Mouse (Mus musculus) liver, embryonic 11.5 days (tissue): ENCODE data around the gene Sorcs1. TPM values are rescaled to one million over a fixed set of nuclear protein-coding genes. Genes with fewer than 3 reads are reported as not detected.

Source experiments
- ATAC-seq: fragments of 200-750 bp; cut with Nextera tagmentation; replicated peaks from 2 replicates; pipeline ENCODE4 v1.8.0; 2017; ENCODE audit warnings: moderate number of reproducible peaks, mild to moderate bottlenecking, moderate TSS enrichment, moderate library complexity; ENCODE audit not compliant: low FRiP score
- DNase-seq: peaks from one replicate; pipeline ENCODE4 v3.0.0-alpha.2; 2017; ENCODE audit warnings: low spot score
- H3K27ac ChIP-seq: fragments of 300-500 bp; sonication (generic); 2 replicates; pipeline ENCODE4 v1.5.1; 2014; ENCODE audit warnings: mild to moderate bottlenecking, low read depth, low read length, control low read depth
- H3K27me3 ChIP-seq: fragments of 300-500 bp; sonication (generic); replicated peaks from 2 replicates; pipeline ENCODE4 v1.6.1; 2014; ENCODE audit warnings: low read length, mixed read lengths; ENCODE audit not compliant: control insufficient read depth, insufficient read depth
- H3K36me3 ChIP-seq: fragments of 300-500 bp; sonication (generic); 2 replicates; pipeline ENCODE4 v1.6.1; 2014; ENCODE audit warnings: mild to moderate bottlenecking, low read length, moderate library complexity, mixed read lengths; ENCODE audit not compliant: control insufficient read depth, insufficient read depth
- H3K4me1 ChIP-seq: fragments of 300-500 bp; sonication (generic); replicated peaks from 2 replicates; pipeline ENCODE4 v1.6.1; 2014; ENCODE audit warnings: low read length, mixed read lengths; ENCODE audit not compliant: control insufficient read depth, insufficient read depth
- H3K4me2 ChIP-seq: fragments of 300-500 bp; sonication (generic); 2 replicates; pipeline ENCODE4 v1.6.1; 2014; ENCODE audit warnings: mild to moderate bottlenecking, control low read depth, moderate library complexity
- H3K4me3 ChIP-seq: fragments of 300-500 bp; sonication (generic); 2 replicates; pipeline ENCODE4 v1.5.1; 2014; ENCODE audit warnings: low read depth, low read length, control low read depth
- H3K9ac ChIP-seq: fragments of 300-500 bp; sonication (generic); 2 replicates; pipeline ENCODE4 v1.6.1; 2014; ENCODE audit warnings: low read depth, low read length, control low read depth
- H3K9me3 ChIP-seq: fragments of 300-500 bp; sonication (generic); 2 replicates; pipeline ENCODE4 v1.6.1; 2016; ENCODE audit warnings: low read length, inconsistent platforms, mixed read lengths; ENCODE audit not compliant: control insufficient read depth
- WGBS: fragments of 180-500 bp; shearing (Covaris S2); extraction: QIAGEN DNeasy Blood & Tissue Kit; methylation state at CpG from one replicate; pipeline ENCODE4 v1.1.7; 2014; 5-methylcytosine and 5-hydroxymethylcytosine counted together
- polyA plus RNA-seq: library from polyadenylated mRNA; unstranded; fragments of >200 nt; fragmentation: Nextera tagmentation; extraction: Ambion mirVana; gene quantifications from 2 replicates; pipeline ENCODE4 v1.2.1, GENCODE M21; 2014

The Sorcs1 gene
- polyA plus RNA-seq, 1 experiment from 2014 or later: 0.52 TPM

DNA sequence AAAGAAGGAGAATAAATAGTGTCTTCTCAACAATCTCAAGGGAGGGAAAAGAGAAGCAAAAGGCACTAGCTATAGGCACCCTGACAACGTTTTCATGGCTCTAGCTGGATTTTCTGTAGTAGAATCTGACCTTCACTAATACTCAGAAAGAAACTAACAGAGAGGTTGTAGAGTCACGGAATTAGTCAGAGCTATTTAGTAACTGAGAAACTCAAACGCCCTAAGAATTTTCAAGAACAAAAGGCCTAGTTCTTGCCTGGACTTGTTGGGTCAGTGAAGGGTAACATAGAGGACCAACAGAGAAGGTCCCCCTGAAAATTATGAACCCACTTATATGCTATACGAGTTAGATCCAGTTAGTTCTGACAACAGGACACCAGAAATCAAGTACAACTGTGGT, 81.1 kb downstream of the Sorcs1 start:
- H3K9me3 ChIP-seq: no peaks in the 10 kb centered on the region
- ATAC-seq (no peak), DNase-seq (no peak)
- H3K4me1 ChIP-seq: no peaks in the 10 kb centered on the region
- WGBS: 75% methylated on average over 4 of the region's 4 CpGs
- no peaks in the 10 kb centered on the region for H3K27me3 ChIP-seq
- no peak overlapping the region for H3K4me2 ChIP-seq
- no peak overlapping the region for H3K4me3 ChIP-seq
- H3K9ac ChIP-seq: no peak overlapping the region
- no peaks in the 10 kb centered on the region for H3K36me3 ChIP-seq
- no peak overlapping the region for H3K27ac ChIP-seq

DNA sequence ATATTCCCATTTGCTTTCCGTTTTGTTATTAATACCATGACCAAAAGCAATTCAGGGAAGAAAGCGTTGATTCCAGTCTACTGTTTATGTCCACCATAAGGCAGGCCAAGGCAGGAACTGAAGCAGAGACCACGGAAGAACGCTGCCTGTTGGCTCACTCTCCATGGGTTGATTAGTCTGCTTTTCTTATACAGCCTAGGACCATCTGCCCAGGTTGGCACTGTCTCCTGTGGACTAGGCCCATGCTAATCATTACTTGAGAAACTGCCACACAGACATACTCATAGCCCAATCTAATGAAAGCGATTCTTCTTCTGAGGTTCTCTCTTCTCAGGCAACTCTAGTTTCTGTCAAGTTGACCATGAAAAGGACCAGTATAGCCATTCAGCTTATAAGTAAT, 92.3 kb downstream of the Sorcs1 start:
- H3K4me3 ChIP-seq: no peak overlapping the region
- H3K9me3 ChIP-seq: no peaks in the 10 kb centered on the region
- 84% methylated on average over 5 of the region's 5 CpGs for WGBS
- H3K36me3 ChIP-seq: no peaks in the 10 kb centered on the region
- DNase-seq (no peak), ATAC-seq (no peak)
- no peak overlapping the region for H3K27ac ChIP-seq
- H3K9ac ChIP-seq: no peak overlapping the region
- H3K4me2 ChIP-seq: no peak overlapping the region
- no peaks in the 10 kb centered on the region for H3K27me3 ChIP-seq
- H3K4me1 ChIP-seq: no peaks in the 10 kb centered on the region

DNA sequence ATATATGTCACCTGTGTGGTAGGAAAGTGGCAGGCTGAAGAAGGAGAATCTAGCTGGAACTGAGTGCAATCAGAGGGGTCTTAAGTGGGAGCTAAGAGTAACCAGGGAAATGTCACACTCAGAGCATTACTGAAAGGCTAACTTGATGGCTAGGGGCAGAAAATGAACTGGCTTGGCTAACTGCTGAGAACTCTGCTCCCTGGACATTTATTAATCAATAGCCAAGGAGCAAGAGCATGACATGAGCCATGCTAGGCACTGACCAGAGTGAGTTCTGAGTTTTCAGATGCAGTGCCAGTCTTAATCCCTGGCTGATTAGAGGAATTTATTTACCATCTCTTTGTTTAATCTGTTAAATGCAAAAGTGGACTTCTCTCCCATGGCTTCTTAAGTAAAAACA, 95.5 kb downstream of the Sorcs1 start:
- H3K4me2 ChIP-seq: no peak overlapping the region
- H3K9me3 ChIP-seq: no peaks in the 10 kb centered on the region
- no peaks in the 10 kb centered on the region for H3K27me3 ChIP-seq
- H3K4me3 ChIP-seq: no peak overlapping the region
- no peak for ATAC-seq
- no peaks in the 10 kb centered on the region for H3K4me1 ChIP-seq
- no peaks in the 10 kb centered on the region for H3K36me3 ChIP-seq
- no peak for DNase-seq
- no peak overlapping the region for H3K27ac ChIP-seq
- H3K9ac ChIP-seq: no peak overlapping the region

DNA sequence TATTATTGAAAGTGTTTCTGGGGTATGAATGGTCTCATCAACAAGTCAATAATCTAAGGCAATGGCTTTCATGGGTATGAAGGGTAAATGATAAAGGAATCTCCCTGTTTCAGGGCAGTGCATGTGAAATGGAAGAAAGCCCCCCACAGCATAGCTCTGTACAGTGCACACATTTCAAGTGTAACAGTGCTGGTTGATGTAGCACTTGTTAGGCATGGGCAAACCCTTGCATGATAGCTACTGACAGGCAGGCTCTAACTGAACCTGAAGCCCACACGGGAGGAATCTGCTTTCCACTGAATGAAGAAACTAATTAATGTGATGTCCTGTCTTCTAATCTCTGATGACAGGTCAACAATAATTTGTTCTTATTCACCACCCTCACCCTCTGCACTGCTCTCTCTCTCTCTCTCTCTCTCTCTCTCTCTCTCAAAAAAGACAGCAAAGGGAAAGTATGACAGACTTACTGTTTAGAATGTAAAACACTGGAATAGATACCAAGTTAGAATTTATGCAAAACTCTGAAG, 108.7 kb downstream of the Sorcs1 start:
- DNase-seq (no peak), ATAC-seq (no peak)
- H3K27me3 ChIP-seq: no peaks in the 10 kb centered on the region
- H3K4me3 ChIP-seq: no peak overlapping the region
- no peak overlapping the region for H3K27ac ChIP-seq
- no peak overlapping the region for H3K9ac ChIP-seq
- H3K9me3 ChIP-seq: no peaks in the 10 kb centered on the region
- H3K4me1 ChIP-seq: no peaks in the 10 kb centered on the region
- no peaks in the 10 kb centered on the region for H3K36me3 ChIP-seq
- WGBS: 69% methylated on average over 1 of the region's 1 CpGs
- no peak overlapping the region for H3K4me2 ChIP-seq

DNA sequence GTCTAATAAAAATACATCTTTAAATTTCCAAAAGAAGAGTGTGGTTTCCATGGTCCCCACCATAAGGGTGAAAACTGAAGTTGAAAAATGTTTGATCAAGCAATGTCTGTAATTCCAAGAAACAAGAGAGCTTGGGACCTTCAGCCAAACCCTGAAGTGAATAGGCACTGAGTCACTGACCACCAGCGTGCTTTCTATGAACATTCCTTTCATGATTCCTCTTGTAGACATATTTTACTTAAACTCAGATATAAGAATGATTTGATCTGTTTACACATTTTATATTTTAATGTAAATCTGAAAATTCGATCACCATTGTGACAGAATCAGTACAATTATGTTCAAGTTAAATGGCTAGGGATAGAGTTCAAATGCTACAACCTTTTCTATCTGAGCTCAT, 112.1 kb downstream of the Sorcs1 start:
- H3K4me1 ChIP-seq: no peaks in the 10 kb centered on the region
- H3K4me3 ChIP-seq: no peak overlapping the region
- DNase-seq (no peak), ATAC-seq (no peak)
- no peak overlapping the region for H3K4me2 ChIP-seq
- H3K36me3 ChIP-seq: no peaks in the 10 kb centered on the region
- WGBS: 84% methylated on average over 2 of the region's 2 CpGs
- H3K9ac ChIP-seq: no peak overlapping the region
- no peaks in the 10 kb centered on the region for H3K9me3 ChIP-seq
- no peak overlapping the region for H3K27ac ChIP-seq
- H3K27me3 ChIP-seq: no peaks in the 10 kb centered on the region

DNA sequence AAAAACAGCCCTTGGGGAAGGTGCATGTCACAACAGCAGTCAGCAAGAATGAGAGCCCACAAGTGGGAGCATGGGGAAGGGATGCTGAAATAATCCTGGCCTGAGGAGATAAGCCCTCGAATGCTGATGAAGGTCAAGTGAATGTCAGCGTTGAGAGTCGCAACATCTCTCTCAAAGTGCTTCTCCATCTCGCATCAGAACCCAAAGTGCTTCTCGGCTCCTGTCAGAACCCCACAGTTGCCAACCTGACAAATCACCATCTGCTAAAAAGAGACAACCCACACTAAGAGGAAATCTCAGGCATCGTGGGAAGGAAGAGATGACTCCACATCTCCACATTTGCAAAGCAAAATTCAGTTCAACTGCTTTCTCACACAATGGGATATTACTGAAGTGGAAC, 119.7 kb downstream of the Sorcs1 start:
- Histone ChIP-seq H3K4me1 (no peaks in the 10 kb centered on the region), H3K4me3 (no peak overlapping the region), H3K36me3 (no peaks in the 10 kb centered on the region), H3K27me3 (no peaks in the 10 kb centered on the region), H3K4me2 (no peak overlapping the region), H3K9ac (no peak overlapping the region), H3K27ac (no peak overlapping the region), H3K9me3 (no peaks in the 10 kb centered on the region)
- 49% methylated on average over 6 of the region's 6 CpGs for WGBS
- ATAC-seq (no peak), DNase-seq (no peak)

DNA sequence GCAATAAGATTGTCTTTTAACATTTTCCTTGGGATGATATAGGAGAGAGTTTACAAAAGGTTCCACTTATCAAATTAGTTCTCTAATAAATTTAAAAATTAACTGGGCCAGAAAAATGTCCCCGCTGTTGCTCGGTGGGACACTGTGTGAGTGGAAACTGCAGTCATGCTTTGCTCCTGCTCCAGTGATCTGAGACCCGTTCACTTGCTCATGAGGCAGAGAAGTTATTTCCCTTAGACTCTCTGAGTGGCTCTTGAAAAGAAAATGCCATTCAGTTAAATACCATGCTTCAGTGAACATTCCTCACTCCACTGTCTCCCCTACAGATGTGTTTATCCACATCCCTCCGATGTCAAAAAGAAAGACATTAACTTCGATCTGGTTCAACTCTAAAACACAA, 144.4 kb downstream of the Sorcs1 start:
- Histone ChIP-seq H3K36me3 (no peaks in the 10 kb centered on the region), H3K4me2 (no peak overlapping the region), H3K27me3 (no peaks in the 10 kb centered on the region), H3K4me3 (no peak overlapping the region), H3K4me1 (no peaks in the 10 kb centered on the region), H3K27ac (no peak overlapping the region), H3K9me3 (no peaks in the 10 kb centered on the region), H3K9ac (no peak overlapping the region)
- 80% methylated on average over 5 of the region's 5 CpGs for WGBS
- ATAC-seq (no peak), DNase-seq (no peak)

DNA sequence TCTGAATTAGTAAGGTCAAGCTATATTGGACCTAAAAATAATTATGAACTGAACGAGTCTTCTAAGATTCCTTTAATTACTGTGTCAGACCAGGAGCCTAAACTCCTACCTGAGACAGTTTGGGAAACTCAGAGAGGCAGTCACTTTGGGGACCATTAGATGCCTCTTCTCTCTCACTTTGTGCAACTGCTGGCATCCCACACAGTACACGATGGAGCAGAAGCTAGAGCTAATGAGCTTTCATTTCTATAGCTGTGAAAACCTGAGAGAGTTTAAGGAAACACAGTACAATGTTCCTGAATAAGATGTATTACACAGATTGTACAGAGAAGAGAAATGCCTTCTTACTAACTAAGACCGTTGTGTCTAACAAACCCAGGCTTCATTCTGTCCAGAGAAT, 150.6 kb downstream of the Sorcs1 start:
- no peak overlapping the region for H3K9ac ChIP-seq
- H3K27me3 ChIP-seq: no peaks in the 10 kb centered on the region
- ATAC-seq: no peak
- H3K4me1 ChIP-seq: no peaks in the 10 kb centered on the region
- no peaks in the 10 kb centered on the region for H3K36me3 ChIP-seq
- WGBS: 69% methylated on average over 3 of the region's 3 CpGs
- no peak for DNase-seq
- no peak overlapping the region for H3K4me2 ChIP-seq
- no peak overlapping the region for H3K4me3 ChIP-seq
- no peak overlapping the region for H3K27ac ChIP-seq
- no peaks in the 10 kb centered on the region for H3K9me3 ChIP-seq

DNA sequence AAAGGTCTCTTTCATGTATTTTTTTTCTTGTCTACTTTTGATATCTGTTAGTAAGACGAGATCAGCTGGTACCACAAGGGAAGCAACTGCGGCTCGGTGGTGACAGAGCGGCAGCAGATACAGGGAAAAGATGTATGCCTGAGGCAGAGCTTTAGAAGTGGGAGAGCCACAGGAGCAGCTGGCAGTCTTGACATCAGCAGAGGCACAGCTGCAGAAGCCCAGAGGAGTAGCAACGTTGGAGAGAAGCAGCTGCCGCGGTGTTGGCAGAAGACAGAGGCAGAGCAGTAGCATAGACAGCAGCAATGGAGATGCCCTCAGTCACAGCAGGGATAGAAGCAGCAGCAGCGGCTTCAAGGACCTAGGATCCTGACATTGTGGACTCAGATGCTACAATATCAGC, 152.4 kb downstream of the Sorcs1 start:
- WGBS: 83% methylated on average over 8 of the region's 8 CpGs
- no peak overlapping the region for H3K27ac ChIP-seq
- DNase-seq (no peak), ATAC-seq (no peak)
- H3K9me3 ChIP-seq: no peaks in the 10 kb centered on the region
- no peak overlapping the region for H3K4me2 ChIP-seq
- H3K36me3 ChIP-seq: no peaks in the 10 kb centered on the region
- H3K4me3 ChIP-seq: no peak overlapping the region
- H3K27me3 ChIP-seq: no peaks in the 10 kb centered on the region
- H3K4me1 ChIP-seq: no peaks in the 10 kb centered on the region
- no peak overlapping the region for H3K9ac ChIP-seq
